Mouse (Mus musculus) urinary bladder, postnatal 14 days (tissue): Measurements from ENCODE around the gene 5730522E02Rik.
A peak's percentile ranks its signal among the peaks of the same experiment; 100 is the strongest.

Source experiments
- DNase-seq: peaks from one replicate; pipeline ENCODE4 v3.0.0; 2021; ENCODE audit warnings: low spot score

Gene 5730522E02Rik

DNA sequence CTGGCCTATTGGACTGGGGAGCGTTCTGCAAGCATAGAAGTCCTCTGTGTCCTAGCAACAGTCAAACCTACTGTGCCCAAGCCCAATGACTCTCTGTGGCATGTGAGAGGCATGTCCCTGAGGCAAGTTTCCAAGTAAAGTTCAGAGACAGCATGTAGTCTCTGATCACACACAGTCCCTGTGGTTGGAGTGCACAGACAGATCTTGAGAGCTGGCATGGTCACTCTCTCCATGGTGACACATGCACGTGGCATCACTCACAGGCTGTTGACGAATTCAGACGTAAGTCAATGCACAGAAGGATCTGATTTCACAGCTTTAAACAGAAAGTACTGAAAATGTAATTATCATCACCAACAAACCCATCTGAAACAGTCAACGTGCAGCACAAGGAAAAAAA is 210.8 kb downstream of the 5730522E02Rik start:
- DNase-seq: no peak

DNA sequence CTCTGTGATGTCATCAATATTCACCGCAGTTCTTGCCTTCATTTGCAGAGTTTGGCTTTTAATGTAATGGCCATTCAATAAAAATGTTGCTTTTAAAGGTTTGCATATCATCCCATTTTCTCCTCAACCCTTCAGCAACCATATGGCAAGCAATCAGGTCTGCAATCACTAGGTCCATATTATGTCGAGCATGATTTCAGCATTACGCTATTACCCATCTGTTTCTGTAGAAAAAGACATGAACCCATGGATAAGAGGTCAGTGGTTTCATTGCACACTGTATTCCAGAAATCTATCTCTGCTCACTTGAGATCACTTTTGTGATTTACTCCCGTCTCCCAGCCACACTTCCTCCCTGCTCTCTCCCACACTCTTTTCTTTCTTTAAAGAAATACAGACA is 213.1 kb downstream of the 5730522E02Rik start:
- no peak for DNase-seq

DNA sequence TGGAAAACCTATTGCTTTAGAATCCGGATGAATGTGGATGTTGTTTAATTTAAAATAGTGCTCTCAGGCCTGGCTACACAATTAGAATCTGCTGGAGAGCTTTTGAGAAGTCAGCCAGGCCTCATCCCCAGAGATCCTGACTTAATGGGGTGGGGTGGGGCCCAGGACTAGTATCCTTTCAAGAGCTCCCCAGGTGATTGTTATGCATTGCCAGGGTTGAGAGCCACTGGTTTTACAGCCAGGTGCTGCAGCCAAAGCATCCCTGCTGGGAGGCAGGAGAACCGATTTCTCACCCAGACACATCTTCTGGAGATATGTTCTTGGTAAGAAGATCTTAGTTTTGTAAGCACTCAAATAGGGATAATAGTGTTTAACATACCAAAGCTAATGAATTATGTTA is 216.4 kb downstream of the 5730522E02Rik start:
- no peak for DNase-seq

DNA sequence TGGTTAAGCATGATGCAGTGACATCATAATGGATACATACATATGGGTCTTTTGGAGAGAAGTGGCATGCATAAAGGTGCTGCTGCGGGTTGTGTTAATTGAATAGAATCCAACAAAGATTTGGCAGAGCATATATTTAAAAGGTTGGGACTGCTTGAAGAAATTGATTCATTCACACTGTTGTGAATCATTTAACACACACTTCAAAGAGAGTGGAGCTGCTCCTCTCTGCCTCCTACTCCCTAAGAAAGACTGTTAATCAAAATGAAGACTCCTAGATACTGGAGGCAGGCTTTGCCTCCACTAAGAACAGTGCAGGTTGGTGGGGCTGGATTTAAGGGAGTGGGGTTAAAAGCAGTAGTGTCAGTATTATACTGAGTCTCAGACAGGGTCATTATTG is 218.3 kb downstream of the 5730522E02Rik start:
- no peak for DNase-seq

- no peak for DNase-seq
Measured at GRCm38 (mm10) chr11:25978736-25979276, 231.8 kb downstream of the 5730522E02Rik start.

DNA sequence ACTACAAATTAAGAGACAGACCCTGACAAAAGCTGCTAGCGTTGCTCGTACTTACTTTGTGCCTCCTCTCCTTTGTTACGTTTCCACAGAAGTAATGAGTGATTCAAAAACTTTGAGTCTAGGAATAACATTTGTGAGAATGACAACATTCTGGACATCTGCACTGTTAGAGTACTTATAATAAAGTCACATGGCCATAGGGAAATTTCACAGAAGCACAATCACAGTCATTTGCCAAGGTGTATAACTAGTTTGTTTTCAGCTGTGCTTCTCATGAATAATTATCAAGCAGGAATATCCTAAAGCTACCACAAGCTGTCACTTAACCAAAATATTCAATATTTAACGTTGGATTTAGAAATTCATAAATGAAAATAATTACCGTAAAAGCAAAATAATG is 269.1 kb downstream of the 5730522E02Rik start:
- no peak for DNase-seq

- DNase-seq: no peak
Measured at GRCm38 (mm10) chr11:25940716-25941294, 269.8 kb downstream of the 5730522E02Rik start.

DNA sequence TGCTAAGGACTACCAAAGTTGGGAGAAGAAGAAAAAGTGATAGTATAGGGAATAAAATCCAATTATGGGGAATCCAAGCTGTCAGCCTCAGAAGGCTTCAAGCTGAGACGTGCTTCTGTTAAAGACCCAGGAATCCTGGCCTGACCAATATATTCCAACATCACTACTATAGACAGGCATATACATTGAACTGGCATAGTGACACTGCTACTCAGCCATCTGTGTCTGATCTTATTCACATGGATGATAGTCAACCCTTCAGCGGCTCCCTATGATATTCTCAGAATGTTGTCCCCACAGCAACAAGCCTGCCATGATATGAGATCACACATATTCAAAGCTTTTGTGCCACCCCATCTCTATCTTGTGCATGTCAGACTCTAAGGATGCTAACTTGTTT is 284.3 kb downstream of the 5730522E02Rik start:
- no peak for DNase-seq

GRCm38 (mm10) chr11:25902321-25902720 is 308.2 kb downstream of the 5730522E02Rik start:
- no peak for DNase-seq

DNA sequence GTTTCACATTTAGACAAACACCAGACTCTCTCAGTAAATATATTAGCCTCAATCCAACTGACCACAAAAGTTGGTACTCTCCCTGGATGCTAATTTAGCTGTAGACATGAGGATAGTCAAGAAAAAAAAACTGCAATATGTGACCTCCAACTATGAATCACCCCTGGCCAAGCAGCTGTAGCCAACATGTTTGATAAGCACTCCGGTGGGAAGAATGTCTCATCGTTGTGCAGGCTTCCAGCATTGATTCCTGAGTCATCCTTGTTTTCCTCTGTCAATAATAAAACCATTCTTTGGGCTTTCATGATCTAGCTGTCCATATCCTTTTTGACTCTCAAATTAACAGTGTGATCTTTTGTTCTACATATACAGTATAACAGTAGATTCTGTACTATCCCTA is 308.9 kb downstream of the 5730522E02Rik start:
- DNase-seq: no peak

DNA sequence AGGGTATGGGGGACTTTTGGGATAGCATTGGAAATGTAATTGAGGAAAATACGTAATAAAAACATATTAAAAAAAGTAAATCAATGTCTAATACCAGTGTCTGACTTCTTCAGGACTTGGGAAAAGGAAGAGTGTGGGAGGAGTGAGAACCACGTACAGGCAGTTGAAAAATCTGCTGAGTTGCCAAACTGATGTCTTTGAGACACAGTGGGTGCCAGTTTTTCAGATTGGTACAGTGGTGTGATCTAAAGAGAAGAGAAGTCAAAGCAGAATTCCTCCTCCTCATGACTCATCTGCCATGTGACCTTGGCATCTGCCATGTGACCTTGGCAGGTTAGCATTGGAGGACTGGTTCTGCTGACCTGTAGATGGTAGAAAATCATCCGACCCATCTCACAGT is 316.7 kb downstream of the 5730522E02Rik start:
- DNase-seq: no peak

GRCm38 (mm10) chr11:25872983-25873382 is 337.6 kb downstream of the 5730522E02Rik start:
- DNase-seq: no peak

DNA sequence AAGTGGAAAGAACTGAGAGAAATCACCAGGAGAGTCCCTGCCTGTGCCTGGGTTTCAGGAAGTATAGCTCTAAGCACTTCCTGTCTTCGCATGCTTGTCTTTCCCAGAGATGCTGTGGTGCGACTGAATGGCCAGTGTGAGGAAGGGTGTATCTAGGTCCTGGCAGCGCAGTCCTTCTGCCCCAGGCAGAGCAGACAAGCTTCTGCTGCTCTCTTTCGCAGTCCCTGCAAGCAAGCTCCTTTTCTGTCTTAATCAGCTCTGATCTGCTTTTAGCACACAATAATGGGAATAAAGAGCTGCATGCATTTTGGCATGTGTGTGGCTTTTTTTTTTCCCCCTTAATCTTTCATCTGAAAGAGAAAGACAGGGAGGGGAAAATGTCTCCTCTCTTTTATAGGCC is 338.2 kb downstream of the 5730522E02Rik start:
- no peak for DNase-seq

GRCm38 (mm10) chr11:25866292-25866691 is 344.3 kb downstream of the 5730522E02Rik start:
- DNase-seq: no peak

GRCm38 (mm10) chr11:25862686-25863085 is 347.9 kb downstream of the 5730522E02Rik start:
- peak; percentile 70 for DNase-seq

GRCm38 (mm10) chr11:25856629-25857568 is 353.7 kb downstream of the 5730522E02Rik start:
- DNase-seq: no peak

DNA sequence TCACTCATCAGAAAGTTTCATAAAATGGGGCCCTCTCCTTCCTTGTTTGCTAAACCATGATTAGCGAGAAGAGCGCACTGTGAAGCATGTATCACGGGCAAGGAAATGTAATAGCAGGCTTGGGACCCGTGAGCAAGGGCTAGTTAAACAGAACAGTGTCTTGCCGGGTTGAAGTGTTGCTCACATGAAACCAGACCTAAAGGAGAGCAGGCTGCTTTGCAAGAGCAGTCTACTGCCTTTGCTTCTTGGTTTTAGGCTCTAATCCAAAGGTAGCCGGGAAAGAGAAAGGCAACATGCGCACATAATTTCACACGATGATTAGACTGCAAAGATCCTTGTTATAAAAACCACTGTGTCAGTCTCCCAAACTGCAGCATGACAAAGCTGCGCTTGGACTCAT is 354.8 kb downstream of the 5730522E02Rik start:
- no peak for DNase-seq

- DNase-seq: no peak
Measured at GRCm38 (mm10) chr11:25854216-25854615, 356.3 kb downstream of the 5730522E02Rik start.

DNA sequence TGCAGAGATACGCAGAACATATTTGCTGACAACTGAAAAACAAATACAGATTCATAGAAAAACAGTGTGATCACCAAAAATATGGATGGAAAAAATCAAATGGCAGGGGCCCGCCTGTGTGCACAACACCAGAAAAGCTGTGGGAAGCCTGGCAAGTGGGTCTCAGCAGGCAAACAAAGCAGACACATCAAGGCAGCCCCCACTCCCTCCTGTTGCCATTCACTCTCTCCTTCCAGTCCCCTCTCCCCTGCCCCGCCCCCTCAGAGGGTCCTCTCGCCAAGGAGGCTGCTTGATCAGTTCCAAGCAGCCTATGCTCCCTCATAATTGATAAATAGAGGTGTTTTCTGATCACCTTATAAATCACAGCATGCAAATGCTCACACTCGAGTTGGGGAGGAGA is 357.5 kb downstream of the 5730522E02Rik start:
- no peak for DNase-seq

GRCm38 (mm10) chr11:25848824-25849644 is 361.5 kb downstream of the 5730522E02Rik start:
- DNase-seq: no peak

GRCm38 (mm10) chr11:25838451-25838850 is 372.1 kb downstream of the 5730522E02Rik start:
- no peak for DNase-seq

GRCm38 (mm10) chr11:25819789-25820188 is 390.8 kb downstream of the 5730522E02Rik start:
- DNase-seq: no peak
